Mouse (Mus musculus): ENCODE data around the gene Zfp61.

The Zfp61 gene

DNA sequence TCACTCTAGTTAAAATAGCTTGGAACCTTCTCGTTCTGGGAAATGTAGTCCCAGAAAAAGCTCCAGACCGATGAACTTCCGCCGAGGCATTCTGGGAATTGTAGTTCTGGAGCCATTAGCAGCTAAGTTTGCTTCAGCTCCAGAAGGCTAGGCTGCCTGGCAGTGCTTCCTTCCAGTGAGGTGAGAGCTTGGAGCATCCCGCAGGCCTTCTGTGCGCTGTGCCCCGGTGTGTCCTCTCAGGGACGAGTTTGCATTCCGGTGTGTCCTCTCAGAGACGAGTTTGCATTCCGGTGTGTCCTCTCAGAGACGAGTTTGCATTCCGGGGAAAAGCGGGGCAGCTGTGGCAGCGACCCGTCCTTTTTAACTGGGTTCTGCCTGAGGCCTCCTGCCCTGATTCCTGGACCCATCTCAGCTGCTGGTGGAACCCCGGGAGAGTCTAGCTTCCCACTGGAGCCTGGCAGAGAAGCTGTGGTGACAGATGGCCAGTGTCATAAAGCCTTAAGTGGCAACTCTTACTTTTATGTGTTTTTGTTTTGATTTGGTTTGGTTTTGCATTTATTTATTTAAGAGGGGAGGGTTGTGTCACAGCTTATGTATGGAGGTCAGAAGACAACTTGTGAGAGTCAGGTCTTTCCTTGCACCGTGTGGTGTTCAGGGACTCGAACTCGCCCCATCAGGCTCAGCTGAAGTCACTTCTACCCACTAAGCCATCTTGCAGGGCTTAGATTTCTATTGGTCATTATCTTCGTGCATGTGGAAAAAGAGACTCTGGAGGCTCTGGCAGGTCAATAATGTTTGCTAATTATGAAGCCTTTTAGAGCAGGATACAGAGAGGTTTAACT lies 46.2 kb downstream of the Zfp61 start, which contains the start of gene Zfp108:
TSS of gene Zfp108 (plus strand) at position 162 of the 842 bp plus-strand sequence.
- DNase-seq, result peak; percentile 91

- no peak for DNase-seq
These were observed 47.0 kb downstream of the Zfp61 start for GRCm38 (mm10) chr7:24253779-24254615.
